Mouse (Mus musculus): ENCODE measurements around the gene Gopc.

Gene Gopc

GRCm38 (mm10) chr10:52388922-52389430 is 7.1 kb upstream of the Gopc start, which contains the start of gene Nepn:
Gene Nepn (plus strand): TSS chr10:52388972.
- in situ Hi-C loops (cut with MboI, MseI): loop anchor here (10.0 kb wide), 1 partner anchor 154 kb away; the partner anchor contains the start of gene Dcbld1

- in situ Hi-C loops (cut with MboI, MseI): loop anchor here (10.0 kb wide), 1 partner anchor 152 kb away; the partner anchor contains the start of gene Dcbld1
These were observed 5.3 kb upstream of the Gopc start for GRCm38 (mm10) chr10:52387192-52387591.

DNA sequence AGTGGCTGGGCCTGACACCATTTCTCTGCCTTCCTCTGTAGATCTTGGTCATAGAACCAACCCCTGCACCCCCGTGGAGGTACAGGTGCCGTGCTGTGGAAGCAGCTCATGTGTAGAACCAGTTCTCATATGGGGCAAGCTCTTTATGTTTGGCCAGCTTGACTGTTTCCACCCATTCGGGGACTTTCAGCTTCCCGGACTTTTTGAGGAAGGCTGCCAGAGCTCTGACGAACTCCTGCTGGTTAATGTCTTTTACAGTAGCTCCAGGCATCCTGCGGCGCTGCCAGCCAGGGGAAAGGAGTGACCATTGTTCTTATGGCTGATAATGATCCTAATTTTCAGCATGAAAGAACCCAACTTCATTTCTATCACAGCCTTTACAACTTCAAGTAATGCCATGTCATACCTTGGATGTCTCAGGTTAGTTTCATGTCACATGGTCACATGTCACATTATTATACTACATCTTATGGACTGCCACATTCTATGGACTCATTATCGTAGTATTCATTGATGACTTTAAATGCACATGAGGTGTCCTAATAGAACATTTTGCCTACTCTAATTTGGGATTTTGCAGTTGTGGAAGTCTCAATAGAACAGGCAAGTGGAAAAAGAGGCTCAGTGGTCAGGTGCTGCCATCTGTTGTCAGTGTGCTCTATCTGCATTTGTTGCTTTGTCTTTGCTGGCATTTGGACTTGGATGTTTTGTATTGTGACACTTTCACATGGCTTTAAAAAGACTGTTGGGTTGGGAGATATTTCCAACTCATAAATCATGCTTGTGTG is 3.1 kb upstream of the Gopc start:
- in situ Hi-C loops (cut with MboI, MseI): loop anchor here (10.0 kb wide), 1 partner anchor 150 kb away; the partner anchor contains the start of gene Dcbld1

DNA sequence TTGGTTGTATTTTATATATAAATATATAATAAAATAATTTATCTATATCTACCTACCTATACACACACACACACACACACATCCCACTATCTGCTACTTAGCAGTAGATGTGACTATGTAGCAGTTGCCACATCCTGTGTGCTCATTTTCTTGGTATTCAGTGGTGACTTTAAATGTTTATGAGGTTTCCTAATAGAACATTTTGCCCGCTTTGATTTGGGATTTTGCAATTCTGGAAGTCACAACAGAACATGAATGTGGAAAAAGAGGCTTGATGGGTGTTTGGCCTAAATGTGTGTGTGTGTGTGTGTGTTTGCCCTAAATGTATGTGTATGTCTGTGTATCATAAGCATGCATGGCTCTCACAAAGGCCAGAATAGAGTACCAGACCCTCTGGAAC is 1.6 kb upstream of the Gopc start:
- in situ Hi-C loops (cut with MboI, MseI): loop anchor here (10.0 kb wide), 1 partner anchor 149 kb away; the partner anchor contains the start of gene Dcbld1

DNA sequence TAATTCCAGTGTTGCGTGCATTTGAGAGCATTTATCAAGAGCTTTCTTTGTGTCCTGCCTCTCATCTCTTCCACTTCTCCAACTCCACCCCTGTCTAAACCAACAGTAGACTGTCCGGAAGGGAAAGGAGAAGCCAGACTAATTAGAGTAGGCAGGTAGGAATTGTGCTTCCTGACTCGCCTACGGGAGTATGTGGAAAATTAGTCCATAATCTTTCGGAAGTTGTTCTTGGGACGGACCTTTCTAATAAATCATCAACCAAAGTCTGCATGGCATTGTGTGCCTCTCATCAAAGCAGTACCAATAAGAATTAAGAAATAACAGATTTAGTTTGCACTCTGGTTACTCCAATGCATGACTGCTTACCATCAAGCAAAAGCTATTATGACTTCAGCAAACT is 1.1 kb upstream of the Gopc start:
- in situ Hi-C loops (cut with MboI, MseI): loop anchor here (10.0 kb wide), 1 partner anchor 148 kb away; the partner anchor contains the start of gene Dcbld1

GRCm38 (mm10) chr10:52381321-52381801 is 563 bp downstream of the Gopc start:
- in situ Hi-C loops (cut with MboI, MseI): loop anchor here (10.0 kb wide), 1 partner anchor 147 kb away; the partner anchor contains the start of gene Dcbld1

- in situ Hi-C loops (cut with MboI, MseI): loop anchor here (5.0 kb wide), 1 partner anchor 34 kb away; no protein-coding TSS in a partner anchor
These were observed 4.1 kb downstream of the Gopc start for GRCm38 (mm10) chr10:52377813-52378212.

DNA sequence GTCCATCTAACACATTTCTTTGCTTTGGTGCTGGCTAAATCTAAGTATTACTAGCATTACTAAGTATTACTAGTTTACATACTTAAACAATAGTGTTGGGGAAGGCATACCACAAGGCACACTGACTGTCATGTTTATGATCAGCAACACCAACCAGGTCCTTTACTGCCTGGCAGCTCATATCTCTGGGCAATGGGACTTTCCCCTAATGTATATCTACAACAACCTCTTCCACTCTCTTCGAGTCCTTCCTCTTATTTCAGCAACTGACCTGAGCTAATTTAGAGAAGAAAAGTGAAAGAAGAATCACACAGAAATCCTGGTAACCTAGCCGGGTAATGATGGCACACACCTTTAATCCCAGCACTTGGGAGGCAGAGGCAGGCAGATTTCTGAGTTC is 5.5 kb downstream of the Gopc start:
- in situ Hi-C loops (cut with MboI, MseI): loop anchor here (5.0 kb wide), 1 partner anchor 36 kb away; no protein-coding TSS in a partner anchor

DNA sequence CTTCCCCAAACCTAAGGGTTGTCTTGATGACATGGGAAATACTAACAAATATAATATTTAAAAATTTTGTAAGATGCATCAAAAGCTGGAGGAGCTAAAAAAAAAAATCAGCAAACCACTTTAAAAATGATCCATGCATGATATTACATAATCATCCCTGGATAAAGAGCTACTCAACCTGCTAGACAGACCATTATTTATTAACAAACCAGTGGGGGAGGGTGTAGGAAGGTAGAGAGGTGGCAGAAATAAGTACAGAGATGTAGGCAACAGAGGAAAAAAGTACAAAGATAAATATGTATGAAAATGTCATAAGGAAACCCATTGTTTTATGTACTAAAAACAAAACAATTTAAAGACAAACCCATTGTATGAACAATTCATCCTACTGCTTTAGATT is 7.3 kb downstream of the Gopc start:
- in situ Hi-C loops (cut with MboI, MseI): loop anchor here (5.0 kb wide), 1 partner anchor 38 kb away; no protein-coding TSS in a partner anchor

GRCm38 (mm10) chr10:52373834-52374233 is 8.1 kb downstream of the Gopc start:
- in situ Hi-C loops (cut with MboI, MseI): no loop called here

DNA sequence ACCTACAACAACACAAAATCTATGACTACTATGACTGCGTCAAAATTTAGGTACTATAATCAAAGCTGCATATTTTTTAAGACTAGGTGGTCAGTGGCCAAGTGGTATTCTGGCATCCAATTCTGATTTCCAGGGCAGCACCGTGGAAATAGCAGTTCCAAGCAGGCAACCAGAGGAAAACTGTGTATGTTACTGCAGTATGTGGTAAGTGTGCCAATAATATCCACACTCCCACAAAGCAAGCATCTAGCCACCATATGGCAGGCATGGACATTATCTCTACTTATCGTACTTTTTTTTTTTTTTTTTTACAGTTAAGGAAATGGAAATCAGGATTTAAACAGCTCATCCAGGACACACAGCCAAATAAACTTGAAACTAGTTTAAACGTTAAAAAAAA is 13.5 kb downstream of the Gopc start:
- in situ Hi-C loops (cut with MboI, MseI): no loop called here

- in situ Hi-C loops (cut with MboI, MseI): no loop called here
These were observed 20.9 kb downstream of the Gopc start for GRCm38 (mm10) chr10:52360862-52361609.

GRCm38 (mm10) chr10:52360241-52360735 is 21.6 kb downstream of the Gopc start:
- in situ Hi-C loops (cut with MboI, MseI): no loop called here

DNA sequence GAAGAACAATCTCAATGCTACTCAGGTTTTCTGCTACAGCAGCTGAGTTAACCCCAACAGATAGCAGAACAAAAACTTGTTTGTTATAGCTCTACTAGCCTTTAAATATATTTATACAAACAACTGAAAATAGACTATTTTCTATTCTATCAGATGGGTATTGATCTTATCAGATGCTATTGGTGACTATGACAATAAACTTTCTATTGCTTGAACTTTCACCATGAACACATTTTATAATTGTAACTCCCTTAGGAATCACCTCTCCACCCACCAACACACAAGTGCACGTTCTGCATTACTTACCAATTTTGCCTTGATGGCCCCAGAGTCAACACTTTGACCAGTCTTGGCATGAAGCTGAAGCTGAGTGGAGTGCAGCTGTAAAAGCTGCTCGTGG is 23.5 kb downstream of the Gopc start, which contains the start of gene Gm26741:
Gene Gm26741 (plus strand): TSS at position 301 of the 400 bp plus-strand sequence.
- in situ Hi-C loops (cut with MboI, MseI): no loop called here

DNA sequence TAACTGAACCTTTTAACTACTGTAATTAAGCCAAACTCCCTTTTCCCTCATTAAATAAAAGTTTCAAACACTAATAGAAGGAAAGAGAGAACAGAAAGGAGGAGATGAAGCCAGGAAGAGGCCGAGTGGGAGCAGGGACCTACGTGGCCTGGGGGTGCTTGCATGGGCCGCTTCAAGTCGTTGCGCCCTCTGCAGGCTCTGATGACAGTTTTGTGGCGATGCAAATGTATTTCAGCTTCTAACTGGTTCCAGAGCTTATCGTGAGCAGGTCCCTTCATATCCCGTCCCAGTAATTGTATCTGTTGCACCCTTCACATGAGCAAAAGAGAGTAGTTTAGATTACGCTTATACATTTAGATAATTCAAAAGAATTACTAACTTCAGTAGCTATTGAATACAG is 28.7 kb downstream of the Gopc start:
- in situ Hi-C loops (cut with MboI, MseI): no loop called here

- in situ Hi-C loops (cut with MboI, MseI): loop anchor here (25.0 kb wide), 1 partner anchor 1819 kb away; no protein-coding TSS in a partner anchor
These were observed 38.6 kb downstream of the Gopc start for GRCm38 (mm10) chr10:52343324-52343723.

- in situ Hi-C loops (cut with MboI, MseI): loop anchor here (5.0 to 25.0 kb wide), 2 partner anchors 99 to 1831 kb away; partner anchors contain the start of gene Dcbld1
These were observed 50.9 kb downstream of the Gopc start for GRCm38 (mm10) chr10:52331007-52331406.

GRCm38 (mm10) chr10:52321918-52322317 is 60.0 kb downstream of the Gopc start:
- in situ Hi-C loops (cut with MboI, MseI): no loop called here

DNA sequence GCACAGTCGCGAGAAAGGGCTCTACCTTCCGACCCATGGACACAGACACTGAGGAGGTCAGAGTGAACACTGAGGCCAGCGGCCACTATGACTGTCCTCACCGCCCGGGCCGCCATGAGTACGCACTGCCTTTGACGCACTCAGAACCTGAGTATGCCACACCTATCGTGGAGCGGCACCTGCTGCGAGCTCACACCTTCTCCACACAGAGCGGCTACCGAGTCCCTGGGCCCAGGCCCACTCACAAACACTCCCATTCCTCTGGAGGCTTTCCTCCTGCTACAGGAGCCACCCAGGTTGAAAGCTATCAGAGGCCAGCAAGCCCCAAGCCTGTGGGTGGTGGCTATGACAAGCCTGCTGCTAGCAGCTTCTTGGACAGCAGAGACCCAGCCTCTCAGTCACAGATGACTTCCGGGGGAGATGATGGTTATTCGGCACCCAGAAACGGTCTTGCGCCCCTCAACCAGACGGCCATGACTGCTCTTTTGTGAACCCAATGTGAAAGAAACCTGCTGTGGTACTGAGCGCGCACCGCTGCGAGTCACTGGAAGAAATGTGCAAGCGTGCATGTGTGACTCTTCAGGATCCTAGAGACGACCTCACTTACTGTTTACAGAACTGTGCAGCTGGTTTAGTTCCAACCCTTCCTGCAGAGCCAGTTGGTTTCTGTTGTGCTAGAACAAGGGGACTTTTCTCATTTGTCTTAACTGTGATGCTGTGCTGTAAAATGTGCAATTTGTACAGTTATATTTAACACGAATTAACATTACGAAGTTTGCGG is 62.2 kb downstream of the Gopc start:
- in situ Hi-C loops (cut with MboI, MseI): no loop called here

DNA sequence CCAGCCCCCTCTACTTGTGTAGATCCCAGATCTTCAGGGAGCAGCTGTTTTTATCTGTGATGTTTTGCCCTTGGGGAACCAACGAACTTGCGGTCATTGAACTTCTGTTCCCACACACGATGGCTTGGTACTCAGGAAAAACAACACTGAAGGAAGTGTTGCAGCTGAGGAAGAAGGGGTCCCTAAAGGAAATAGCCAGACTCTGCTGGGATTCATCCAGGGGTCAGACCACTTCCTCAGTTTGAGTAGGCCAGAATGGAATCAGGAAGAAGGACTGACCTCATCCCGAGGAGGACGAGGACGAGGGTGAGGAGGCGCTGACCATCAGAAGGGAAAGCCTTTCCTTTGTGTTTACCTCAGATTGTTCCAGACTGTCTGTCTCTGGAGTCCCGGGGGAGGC is 72.7 kb downstream of the Gopc start:
- in situ Hi-C loops (cut with MboI, MseI): no loop called here

DNA sequence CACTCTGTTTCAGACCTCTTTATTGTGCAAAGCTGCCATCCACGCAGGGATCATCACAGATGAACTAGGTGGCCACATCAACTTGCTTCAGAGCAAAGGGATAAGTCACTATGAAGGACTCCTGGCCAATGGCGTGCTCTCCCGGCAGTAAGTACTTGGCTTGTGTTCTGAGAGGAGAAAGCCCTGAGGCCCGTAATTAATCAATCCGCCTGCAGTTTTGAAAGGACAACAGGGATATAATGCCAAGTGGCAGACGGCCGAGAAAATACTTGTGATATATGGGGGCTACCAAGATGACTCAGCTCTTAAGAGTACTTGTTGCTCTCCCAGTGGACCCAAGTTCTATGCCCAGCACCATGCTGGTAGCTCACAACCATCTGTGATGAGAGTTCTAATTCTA is 77.3 kb downstream of the Gopc start:
- in situ Hi-C loops (cut with MboI, MseI): no loop called here
